Mouse (Mus musculus) ES-E14 (cell line): ENCODE measurements around the gene Prpf40a. TPM values are rescaled to one million over a fixed set of nuclear protein-coding genes. Genes with fewer than 3 reads are reported as not detected.

Source experiments
- DNase-seq: peaks from one replicate; pipeline ENCODE4 v3.0.0-alpha.2; 2013; ENCODE audit warnings: low read depth, low spot score
- H3K27ac ChIP-seq: 2 replicates; pipeline ENCODE4 v1.5.1; 2012; ENCODE audit warnings: low read depth, mild to moderate bottlenecking, low read length, moderate library complexity, mixed read lengths; ENCODE audit not compliant: poor library complexity, insufficient read depth, severe bottlenecking
- H3K36me3 ChIP-seq: 2 replicates; pipeline ENCODE4 v1.6.1; 2012; ENCODE audit warnings: mild to moderate bottlenecking, low read length, moderate library complexity, mixed read lengths; ENCODE audit not compliant: control insufficient read depth, poor library complexity, insufficient read depth, severe bottlenecking
- H3K4me1 ChIP-seq, 2 experiments: fragments of 150-350 bp in 1 of 2; sonication (generic) in 1 of 2; 2 replicates each; pipeline ENCODE4 v1.6.1; 2012; ENCODE audit warnings: low read length in 2 of 2, mild to moderate bottlenecking in 1 of 2, mixed read lengths in 1 of 2; ENCODE audit not compliant: control insufficient read depth in 2 of 2, insufficient read depth in 2 of 2, poor library complexity in 1 of 2
- H3K4me3 ChIP-seq, 2 experiments: fragments of 150-350 bp in 1 of 2; sonication (generic) in 1 of 2; 2 replicates each; pipeline ENCODE4 v1.5.1; 2012; ENCODE audit warnings: low read length in 2 of 2, low read depth in 1 of 2, mild to moderate bottlenecking in 1 of 2, mixed read lengths in 1 of 2; ENCODE audit not compliant: insufficient read depth in 1 of 2, poor library complexity in 1 of 2, severe bottlenecking in 1 of 2
- H3K9ac ChIP-seq: 2 replicates; pipeline ENCODE4 v1.6.1; 2012; ENCODE audit warnings: low read depth, mild to moderate bottlenecking, low read length, mixed read lengths; ENCODE audit not compliant: poor library complexity, insufficient read depth, severe bottlenecking
- H3K9me3 ChIP-seq: fragments of 150-350 bp; sonication (generic); 2 replicates; pipeline ENCODE4 v1.6.1; 2012; ENCODE audit warnings: low read depth, mild to moderate bottlenecking, low read length; ENCODE audit not compliant: control insufficient read depth, insufficient read depth
- CHD2 ChIP-seq: IDR thresholded peaks from 2 replicates; pipeline ENCODE4 v1.6.1; 2014; ENCODE audit warnings: mild to moderate bottlenecking, low read depth, low read length, inconsistent platforms
- HCFC1 ChIP-seq: IDR thresholded peaks from 2 replicates; pipeline ENCODE4 v1.6.1; 2012; ENCODE audit warnings: low read length, inconsistent platforms, borderline replicate concordance; ENCODE audit not compliant: insufficient read depth
- MAFK ChIP-seq: IDR thresholded peaks from 2 replicates; pipeline ENCODE4 v1.6.1; 2014; ENCODE audit warnings: mild to moderate bottlenecking, low read depth, low read length, inconsistent platforms; ENCODE audit not compliant: insufficient read depth
- ZC3H11A ChIP-seq: IDR thresholded peaks from 2 replicates; pipeline ENCODE4 v1.6.1; 2012; ENCODE audit warnings: low read depth, mild to moderate bottlenecking, inconsistent platforms, low read length, borderline replicate concordance
- ZNF384 ChIP-seq: IDR thresholded peaks from 2 replicates; pipeline ENCODE4 v1.6.1; 2012; ENCODE audit warnings: low read depth, low read length, inconsistent platforms
- in situ Hi-C, 2 experiments: fragments of 600-800 bp; cut with MboI; formaldehyde crosslinking; loops; one replicate each; pipeline ENCODE4 v1.15.1; 2025; ENCODE audit warnings: low sequenced_read_pairs in 2 of 2, inconsistent platforms in 1 of 2; ENCODE audit not compliant: unreplicated experiment in 2 of 2
- total RNA-seq: library from RNA; depleted of rRNA; stranded (reverse); fragments of 300-350 nt; gene quantifications from 2 replicates; pipeline ENCODE4 v1.2.3, GENCODE M21; 2012

Prpf40a gene
- total RNA-seq, 1 experiment = 136 TPM

GRCm38 (mm10) chr2:53105408-53105807 lies 85.7 kb downstream of the Prpf40a start:
- TF ChIP-seq ZC3H11A (no peak), MAFK (no peak), CHD2 (no peak), ZNF384 (no peak), HCFC1 (no peak)
- peaks cover 0 to 7% of the 10 kb centered on the region in 2 experiments; a peak in 2 of 4 replicates for H3K4me1 ChIP-seq
- H3K9ac ChIP-seq = no peak overlapping the region
- no peaks in the 10 kb centered on the region for H3K9me3 ChIP-seq
- no peak for DNase-seq
- in situ Hi-C loops = no loop called here
- peaks cover 2% of the 10 kb centered on the region; the same call in 1 of the 2 replicates for H3K36me3 ChIP-seq
- no peak overlapping the region for H3K27ac ChIP-seq
- H3K4me3 ChIP-seq = no peak overlapping the region

GRCm38 (mm10) chr2:53102901-53103300 lies 88.2 kb downstream of the Prpf40a start:
- Histone ChIP-seq H3K4me3 (no peak overlapping the region), H3K9ac (no peak overlapping the region), H3K4me1 (0 out of 4 replicates have a peak, but pooled peaks cover 0 to under 1% of the 10 kb centered on the region in 2 experiments), H3K9me3 (no peaks in the 10 kb centered on the region), H3K27ac (no peak overlapping the region), H3K36me3 (peaks cover 2% of the 10 kb centered on the region; the same call in 1 of the 2 replicates)
- in situ Hi-C loops = no loop called here
- no peak for DNase-seq
- TF ChIP-seq CHD2 (no peak), HCFC1 (no peak), MAFK (no peak), ZC3H11A (no peak), ZNF384 (no peak)

GRCm38 (mm10) chr2:53101885-53102740 lies 89.0 kb downstream of the Prpf40a start:
- no peaks in the 10 kb centered on the region for H3K9me3 ChIP-seq
- no peaks in the 10 kb centered on the region for H3K4me1 ChIP-seq
- DNase-seq = no peak
- no peak overlapping the region for H3K27ac ChIP-seq
- in situ Hi-C loops = no loop called here
- TF ChIP-seq HCFC1 = no peak
- no peak for TF ChIP-seq ZNF384
- H3K9ac ChIP-seq = no peak overlapping the region
- peaks cover 2% of the 10 kb centered on the region; the same call in 1 of the 2 replicates for H3K36me3 ChIP-seq
- H3K4me3 ChIP-seq = no peak overlapping the region

GRCm38 (mm10) chr2:53100093-53100492 lies 91.0 kb downstream of the Prpf40a start:
- DNase-seq = no peak
- in situ Hi-C loops = no loop called here
- Histone ChIP-seq H3K27ac (no peak overlapping the region), H3K36me3 (no peaks in the 10 kb centered on the region), H3K9ac (no peak overlapping the region), H3K9me3 (no peaks in the 10 kb centered on the region), H3K4me3 (no peak overlapping the region), H3K4me1 (no peaks in the 10 kb centered on the region)
- TF ChIP-seq ZC3H11A (no peak), HCFC1 (no peak), CHD2 (no peak), MAFK (no peak), ZNF384 (no peak)
